Mouse (Mus musculus) natural killer cell, adult 2 months (primary cell): Measurements from ENCODE around the gene Tnfaip8l2.

Source experiments
- DNase-seq, 2 experiments: peaks; one replicate each; pipeline ENCODE4 v3.0.0; 2022; ENCODE audit warnings: low spot score in 2 of 2

Gene Tnfaip8l2

DNA sequence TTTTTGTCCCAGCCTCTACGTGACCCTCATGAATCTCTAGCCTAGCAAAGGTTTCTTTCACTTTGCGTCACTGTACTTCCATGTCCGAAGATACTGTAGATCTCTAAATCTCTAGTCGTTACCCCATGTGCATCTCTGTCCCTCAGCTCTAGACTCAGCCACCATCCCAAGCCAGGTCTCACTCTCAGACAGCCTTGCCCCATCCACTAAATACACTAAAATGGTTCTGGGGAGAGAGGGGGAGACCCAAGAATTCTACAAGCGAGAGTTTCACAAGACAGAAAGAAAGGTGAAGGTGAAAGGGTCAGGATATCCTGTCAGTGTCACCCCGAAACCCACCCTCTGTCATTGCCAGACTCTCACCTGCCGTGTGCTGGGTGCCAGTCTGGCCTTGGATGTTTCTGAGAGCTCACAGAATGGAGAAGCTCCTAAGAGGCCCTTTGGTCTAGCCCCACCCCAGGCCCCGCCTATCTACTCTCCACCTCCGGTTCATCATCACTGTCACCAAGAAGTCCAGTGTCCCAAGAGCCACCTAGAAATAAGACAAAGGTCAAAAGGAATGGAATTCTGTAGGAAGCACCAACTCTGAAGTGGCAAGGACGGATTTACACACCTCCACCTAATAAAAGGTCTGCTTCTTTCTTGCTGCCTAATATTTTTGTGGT lies at the start of gene Tnfaip8l2:
Tnfaip8l2 (minus strand) TSS at position 409 of the 665 bp plus-strand sequence.
- DNase-seq = peak; percentile 60 to 67

GRCm38 (mm10) chr3:95186888-95187287 lies 44.7 kb upstream of the Tnfaip8l2 start:
- no peak for DNase-seq

DNA sequence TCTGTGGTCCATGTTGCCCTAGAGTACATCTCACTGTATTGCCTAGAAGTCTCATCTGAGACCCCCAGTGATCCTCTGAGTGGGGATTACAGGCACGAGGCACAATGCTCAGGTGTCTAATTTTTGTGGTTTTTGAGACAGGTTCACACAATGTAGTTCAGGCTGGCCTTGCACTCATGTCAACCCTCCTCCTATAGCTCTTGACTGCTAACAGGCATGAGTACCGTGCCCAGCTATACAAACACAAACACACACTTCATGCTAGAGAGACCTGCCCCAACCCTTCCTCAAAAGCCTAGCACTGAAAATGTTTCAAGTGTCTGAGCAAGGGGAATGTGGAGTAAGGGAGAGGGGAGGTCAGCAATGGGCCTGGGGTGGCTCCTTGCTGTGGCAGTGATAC lies 43.9 kb upstream of the Tnfaip8l2 start:
- no peak for DNase-seq

- no peak for DNase-seq
Observed at GRCm38 (mm10) chr3:95184796-95185577, 42.8 kb upstream of the Tnfaip8l2 start.

- DNase-seq = no peak
Observed at GRCm38 (mm10) chr3:95181841-95182240, 39.7 kb upstream of the Tnfaip8l2 start.

- DNase-seq = no peak
Observed at GRCm38 (mm10) chr3:95179890-95180289, 37.7 kb upstream of the Tnfaip8l2 start.

DNA sequence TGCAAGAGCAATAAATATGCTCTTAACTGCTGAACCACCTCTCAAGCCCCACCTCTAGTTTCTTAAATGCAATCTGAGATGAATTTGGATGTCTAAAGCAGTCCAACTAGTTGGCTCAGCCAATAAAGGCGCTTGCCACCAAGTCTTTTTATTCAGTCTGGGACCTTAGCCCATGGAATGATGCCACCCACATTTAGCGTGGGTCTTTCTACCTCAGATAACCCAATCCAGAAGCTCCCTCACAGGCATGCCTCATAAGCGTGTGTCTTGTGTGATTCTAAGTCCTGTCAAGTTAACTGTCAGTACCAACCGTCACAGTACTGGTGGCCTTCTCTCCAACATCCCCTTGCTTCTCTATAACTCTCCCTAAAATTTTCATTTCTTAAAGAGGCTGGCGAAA lies 36.8 kb upstream of the Tnfaip8l2 start:
- DNase-seq = no peak

GRCm38 (mm10) chr3:95177583-95177982 lies 35.4 kb upstream of the Tnfaip8l2 start:
- no peak for DNase-seq

DNA sequence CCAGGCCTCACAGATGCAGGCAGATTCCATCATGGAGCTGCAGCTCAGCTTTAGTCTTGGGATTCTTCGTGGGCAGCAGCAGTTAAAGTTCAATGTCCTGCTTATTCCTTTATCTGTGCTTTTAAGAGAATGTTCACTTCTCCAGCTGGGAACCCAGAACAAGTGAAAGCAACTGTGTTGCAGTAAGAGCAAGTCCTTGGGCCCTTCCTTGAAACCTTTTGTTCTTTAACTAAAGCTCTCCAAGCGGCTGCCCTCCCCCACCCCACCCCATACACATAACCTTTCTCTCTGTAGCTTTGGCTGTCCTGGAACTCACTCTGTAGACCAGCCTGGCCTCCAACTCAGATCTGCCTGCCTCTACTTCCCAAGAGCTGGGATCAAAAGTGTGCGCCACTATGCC lies 34.3 kb upstream of the Tnfaip8l2 start:
- DNase-seq = no peak

GRCm38 (mm10) chr3:95174011-95174592 lies 31.9 kb upstream of the Tnfaip8l2 start:
- DNase-seq = peak; percentile 73 to 81

DNA sequence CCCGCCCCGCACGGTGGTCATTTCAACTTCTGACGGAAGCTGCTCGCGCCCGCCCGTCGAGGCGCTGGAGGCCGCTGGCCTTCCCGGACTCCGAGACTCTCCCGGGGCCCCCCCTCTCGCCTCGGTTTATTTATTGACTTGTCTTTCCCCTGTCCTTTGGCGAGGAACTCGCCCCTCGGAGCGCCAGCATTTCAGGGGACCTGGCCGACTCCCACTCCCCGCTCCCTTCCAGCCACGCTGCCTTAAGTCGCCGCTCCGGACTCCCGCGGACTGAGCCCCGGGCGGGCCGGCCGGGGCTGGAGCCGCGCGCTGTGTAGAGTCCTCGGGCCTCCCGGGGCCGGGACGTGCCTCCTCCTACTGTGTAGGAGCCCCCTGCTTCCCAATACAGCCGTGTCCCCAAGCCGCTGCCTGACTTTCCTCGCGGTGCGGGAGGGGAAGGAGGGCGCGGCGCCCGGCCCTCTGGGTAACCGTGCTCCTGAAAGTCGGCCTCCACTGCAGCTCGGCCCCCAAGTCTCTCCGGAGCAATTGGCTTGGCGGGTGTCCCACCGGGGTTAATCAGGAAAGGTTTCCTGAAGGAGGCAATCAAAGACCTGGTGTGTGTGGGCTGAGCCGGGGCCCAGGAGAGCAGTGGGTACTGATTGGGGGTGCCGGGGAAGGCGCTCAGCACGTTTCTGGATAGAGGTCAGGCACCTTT lies 31.2 kb upstream of the Tnfaip8l2 start:
- DNase-seq = no peak

GRCm38 (mm10) chr3:95172526-95173255 lies 30.5 kb upstream of the Tnfaip8l2 start:
- no peak for DNase-seq

- DNase-seq = no peak
Observed at GRCm38 (mm10) chr3:95171105-95171504, 28.9 kb upstream of the Tnfaip8l2 start.

DNA sequence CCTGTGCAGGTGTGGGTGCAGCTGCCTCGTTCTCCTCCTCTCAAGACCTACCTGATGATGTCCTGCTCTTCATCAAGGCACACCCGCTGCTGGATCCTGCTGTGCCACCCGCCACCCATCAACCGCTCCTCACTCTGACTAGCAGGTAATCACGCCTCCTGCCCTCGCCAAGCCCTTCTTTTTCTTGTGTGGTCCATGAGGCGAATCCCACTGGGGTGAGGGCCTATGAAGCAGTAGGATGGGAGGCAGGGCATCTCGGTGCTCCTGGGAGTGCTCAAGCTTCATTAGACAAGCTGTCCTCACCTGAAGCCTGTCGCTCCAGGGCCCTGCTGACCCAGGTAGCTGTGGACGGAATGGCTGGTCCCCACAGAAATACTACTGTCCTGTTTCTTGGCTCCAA lies 27.8 kb upstream of the Tnfaip8l2 start:
- DNase-seq = no peak

- DNase-seq = no peak
Observed at GRCm38 (mm10) chr3:95164840-95165239, 22.7 kb upstream of the Tnfaip8l2 start.

DNA sequence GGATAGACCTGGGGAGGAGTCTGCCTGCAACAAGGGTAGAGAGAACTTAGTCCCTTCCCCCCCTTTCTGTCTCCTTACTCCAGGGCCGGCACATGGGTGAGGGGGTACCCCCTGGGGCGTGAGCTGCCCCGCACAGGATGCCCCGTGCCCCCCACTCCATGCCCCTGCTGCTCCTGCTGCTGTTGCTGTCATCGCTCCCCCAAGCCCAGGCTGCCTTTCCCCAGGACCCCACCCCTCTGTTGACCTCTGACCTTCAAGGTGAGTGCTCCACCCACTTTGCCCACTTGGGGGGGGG lies 22.0 kb upstream of the Tnfaip8l2 start:
- DNase-seq = no peak

- no peak for DNase-seq
Observed at GRCm38 (mm10) chr3:95163419-95164255, 21.5 kb upstream of the Tnfaip8l2 start.

DNA sequence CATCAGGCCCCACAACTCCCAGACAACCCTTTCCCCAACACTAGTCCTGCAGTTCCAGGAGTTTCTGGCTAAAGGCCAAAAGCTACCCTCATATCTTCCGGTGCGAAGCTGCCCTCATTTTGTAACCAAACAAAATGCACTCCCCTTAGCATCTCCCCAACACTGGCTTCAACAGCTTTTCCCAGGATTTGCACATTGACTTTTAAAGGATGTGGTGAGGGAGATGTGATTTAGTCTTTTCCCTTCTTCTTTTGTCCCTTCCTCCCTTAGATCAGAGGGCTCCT lies 20.1 kb upstream of the Tnfaip8l2 start:
- no peak for DNase-seq

DNA sequence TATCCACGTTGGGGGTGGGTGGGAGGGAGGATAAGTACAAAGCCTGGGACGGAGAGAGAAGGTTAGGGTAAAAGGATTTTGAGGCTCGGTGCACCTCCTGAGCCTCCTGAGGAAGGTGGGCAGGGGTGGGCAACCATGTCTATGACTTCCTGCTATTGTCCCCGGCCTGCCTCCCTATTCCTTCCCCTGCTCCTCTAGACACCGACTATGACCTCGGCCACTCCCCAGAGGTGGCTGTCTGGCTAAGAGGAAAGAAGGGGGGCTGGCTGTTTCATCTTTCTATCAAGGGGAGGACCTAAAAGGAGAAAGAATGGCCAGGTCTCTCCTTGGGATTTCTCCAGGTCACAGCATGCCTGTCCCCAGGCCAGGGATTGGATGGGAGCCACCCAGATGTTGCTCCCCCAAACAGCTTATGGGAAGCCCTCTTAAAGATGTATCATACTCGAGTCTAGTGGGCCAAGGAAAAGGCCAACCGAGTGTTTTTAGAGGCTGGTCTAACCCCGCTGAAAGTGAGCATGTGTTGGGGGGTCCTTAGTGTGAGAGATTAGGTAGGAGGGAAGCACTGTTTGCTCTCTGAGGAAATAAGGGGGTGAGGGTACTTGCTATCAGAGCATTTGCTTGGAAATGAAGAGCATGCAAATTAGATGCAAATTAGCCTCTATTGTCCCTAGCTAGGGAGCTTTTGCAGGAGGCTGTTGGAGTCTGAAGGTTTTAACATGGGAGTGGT lies 19.6 kb upstream of the Tnfaip8l2 start:
- no peak for DNase-seq

DNA sequence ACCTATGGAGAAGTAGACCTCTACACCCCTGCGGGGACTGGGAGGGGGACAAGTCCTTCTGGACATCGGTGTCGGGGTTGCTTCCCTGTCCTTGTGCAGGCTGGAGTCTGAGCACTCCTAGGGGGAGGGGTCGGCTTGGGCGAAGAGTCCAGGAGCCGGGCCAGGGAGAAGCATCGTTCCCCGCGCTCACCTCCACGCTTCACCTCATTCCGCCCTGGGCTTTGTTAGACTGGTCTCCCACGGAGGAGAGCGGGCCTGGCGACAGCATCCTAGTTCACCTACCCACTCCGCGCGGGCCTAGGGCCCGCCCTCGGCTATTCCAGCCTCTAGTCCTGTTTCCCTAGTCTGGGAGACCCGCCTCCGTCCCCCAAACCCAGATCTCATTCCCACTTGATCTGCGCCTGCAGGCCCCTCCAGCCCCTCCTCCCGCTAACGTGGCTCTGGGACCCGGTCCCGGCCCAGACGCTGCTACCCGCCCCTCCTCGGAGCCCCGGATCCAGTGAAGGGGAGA lies 18.9 kb upstream of the Tnfaip8l2 start:
- DNase-seq = no peak
